Mouse (Mus musculus) liver, adult 2 months (tissue): ENCODE measurements around the gene Blcap. TPM values are rescaled to one million over a fixed set of nuclear protein-coding genes. Genes with fewer than 3 reads are reported as not detected.

Experiments used
- DNase-seq: peaks from one replicate; pipeline ENCODE4 v3.0.0-alpha.2; 2011; ENCODE audit warnings: low read depth, low spot score; ENCODE audit errors: extremely low read depth
- H3K27ac ChIP-seq: fragments of 200-500 bp; replicated peaks from 2 replicates; pipeline ENCODE4 v1.5.1; 2012; ENCODE audit warnings: low read depth, mild to moderate bottlenecking, control low read depth, inconsistent platforms, low read length; ENCODE audit not compliant: insufficient read depth
- H3K27me3 ChIP-seq: fragments of 200-500 bp; 2 replicates; pipeline ENCODE4 v1.6.1; 2012; ENCODE audit warnings: mild to moderate bottlenecking, moderate library complexity, low read length, inconsistent platforms; ENCODE audit not compliant: control insufficient read depth, insufficient read depth
- H3K36me3 ChIP-seq: fragments of 200-500 bp; 2 replicates; pipeline ENCODE4 v1.6.1; 2012; ENCODE audit warnings: low read length, inconsistent platforms; ENCODE audit not compliant: control insufficient read depth, insufficient read depth
- H3K4me1 ChIP-seq: fragments of 200-500 bp; 2 replicates; pipeline ENCODE4 v1.6.1; 2011; ENCODE audit warnings: low read length; ENCODE audit not compliant: control insufficient read depth, insufficient read depth
- H3K4me3 ChIP-seq: fragments of 200-500 bp; 2 replicates; pipeline ENCODE4 v1.5.1; 2011; ENCODE audit warnings: low read depth, mild to moderate bottlenecking, control low read depth, low read length, moderate library complexity; ENCODE audit not compliant: insufficient read depth
- H3K79me2 ChIP-seq: fragments of 200-500 bp; 2 replicates; pipeline ENCODE4 v1.6.1; 2012; ENCODE audit warnings: inconsistent platforms, mild to moderate bottlenecking, low read length, moderate library complexity; ENCODE audit not compliant: control insufficient read depth, insufficient read depth
- H3K9ac ChIP-seq: fragments of 200-500 bp; 2 replicates; pipeline ENCODE4 v1.6.1; 2012; ENCODE audit warnings: low read depth, mild to moderate bottlenecking, control low read depth, inconsistent platforms, low read length
- CTCF ChIP-seq: fragments of 200-500 bp; IDR thresholded peaks from 2 replicates; pipeline ENCODE4 v1.5.1; 2011; ENCODE audit warnings: low read depth, low read length, control low read depth
- POLR2A ChIP-seq: fragments of 200-500 bp; IDR thresholded peaks from 2 replicates; pipeline ENCODE4 v1.6.1; 2011; ENCODE audit warnings: low read length, control low read depth; ENCODE audit not compliant: insufficient read depth; ENCODE audit errors: extremely low read depth
- WGBS: fragments of 180-500 bp; shearing (Covaris S2); methylation state at CpG from one replicate; pipeline ENCODE4 v1.1.7; 2018; 5-methylcytosine and 5-hydroxymethylcytosine counted together
- polyA plus RNA-seq: library from polyadenylated mRNA; depleted of rRNA; stranded (reverse); fragments of >200 nt; gene quantifications from 2 replicates; pipeline ENCODE4 v1.2.3, GENCODE M21; 2012
- total RNA-seq: library from RNA; depleted of rRNA; stranded (reverse); fragments of >200 nt; gene quantifications from 2 replicates; pipeline ENCODE4 v1.2.3, GENCODE M21; 2014

Blcap gene
- total and polyA plus RNA-seq, 2 experiments, result 14.1 to 37.9 TPM

DNA sequence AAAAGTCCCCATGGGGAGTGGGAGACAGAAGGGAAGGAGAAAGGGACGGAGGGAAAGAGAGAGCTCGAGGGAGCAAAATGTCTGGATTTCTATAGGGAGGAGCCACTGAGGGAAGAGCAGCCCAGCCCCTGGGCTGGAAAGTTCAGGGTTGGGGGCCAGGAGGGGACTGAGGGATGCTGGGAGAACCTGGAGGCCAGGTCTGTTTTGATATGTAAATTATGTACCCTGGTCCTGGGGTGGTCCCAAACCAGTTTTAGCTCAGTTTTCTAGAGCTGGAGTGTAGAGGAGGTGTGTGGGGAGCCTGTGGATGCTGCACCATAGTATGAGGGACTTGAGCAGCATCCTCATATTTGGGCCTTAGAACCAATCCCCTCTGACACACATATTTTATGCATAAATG lies 2.2 kb downstream of the Blcap start:
- no peak for DNase-seq
- Histone ChIP-seq H3K36me3 (no peaks in the 10 kb centered on the region), H3K79me2 (peaks cover 13% of the 10 kb centered on the region; the same call in 1 of the 2 replicates), H3K27me3 (no peaks in the 10 kb centered on the region), H3K27ac (peak overlapping the region; percentile 56), H3K4me1 (peaks cover 22% of the 10 kb centered on the region), H3K9ac (no peak overlapping the region), H3K4me3 (no peak overlapping the region)
- WGBS, result 81% methylated on average over 2 of the region's 2 CpGs
- no peak for TF ChIP-seq POLR2A
- no peak for TF ChIP-seq CTCF

DNA sequence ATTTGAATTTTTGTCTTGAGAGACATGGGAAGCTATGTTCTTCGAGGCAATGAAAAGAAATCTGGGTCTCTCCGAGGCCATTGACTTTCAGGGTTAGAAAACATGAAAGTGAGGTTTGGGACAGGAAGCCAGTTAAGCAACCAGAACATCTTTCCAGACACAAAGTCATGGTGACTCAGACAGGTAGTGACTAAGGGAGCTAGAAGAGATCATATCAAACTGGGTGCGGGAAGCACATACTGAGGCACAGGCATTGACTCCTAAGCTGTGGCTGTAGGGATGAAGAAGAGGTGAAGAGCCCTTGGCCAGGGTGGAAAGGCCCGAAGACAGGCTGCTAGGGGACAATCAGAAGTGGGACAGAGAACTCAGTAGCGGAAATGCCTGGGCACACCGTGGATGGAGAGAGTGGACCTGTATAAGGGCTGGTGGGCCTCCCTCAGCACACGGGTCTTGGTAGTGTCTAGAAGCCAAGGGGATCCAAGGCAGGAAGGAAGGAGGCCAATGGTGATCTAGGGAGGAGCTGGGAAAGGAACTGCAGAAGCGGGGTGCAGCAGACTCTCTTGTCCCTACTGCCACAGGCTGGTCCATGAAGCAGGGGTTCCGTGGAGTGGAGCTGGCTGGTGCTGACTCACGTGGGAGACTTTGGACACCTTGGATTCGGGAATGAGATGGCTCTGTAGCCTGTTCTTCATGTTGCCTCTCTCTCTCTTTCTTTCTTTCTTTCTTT lies 3.7 kb downstream of the Blcap start:
- Histone ChIP-seq H3K4me3 (no peak overlapping the region), H3K27ac (peak overlapping the region; percentile 88), H3K4me1 (peaks cover 22% of the 10 kb centered on the region), H3K36me3 (no peaks in the 10 kb centered on the region), H3K79me2 (peaks cover 24% of the 10 kb centered on the region), H3K27me3 (no peaks in the 10 kb centered on the region), H3K9ac (peak overlapping the region; percentile 23; the same call in 1 of the 2 replicates)
- DNase-seq, result peak; percentile 52
- TF ChIP-seq CTCF (no peak), POLR2A (no peak)
- 67% methylated on average over 11 of the region's 11 CpGs for WGBS

DNA sequence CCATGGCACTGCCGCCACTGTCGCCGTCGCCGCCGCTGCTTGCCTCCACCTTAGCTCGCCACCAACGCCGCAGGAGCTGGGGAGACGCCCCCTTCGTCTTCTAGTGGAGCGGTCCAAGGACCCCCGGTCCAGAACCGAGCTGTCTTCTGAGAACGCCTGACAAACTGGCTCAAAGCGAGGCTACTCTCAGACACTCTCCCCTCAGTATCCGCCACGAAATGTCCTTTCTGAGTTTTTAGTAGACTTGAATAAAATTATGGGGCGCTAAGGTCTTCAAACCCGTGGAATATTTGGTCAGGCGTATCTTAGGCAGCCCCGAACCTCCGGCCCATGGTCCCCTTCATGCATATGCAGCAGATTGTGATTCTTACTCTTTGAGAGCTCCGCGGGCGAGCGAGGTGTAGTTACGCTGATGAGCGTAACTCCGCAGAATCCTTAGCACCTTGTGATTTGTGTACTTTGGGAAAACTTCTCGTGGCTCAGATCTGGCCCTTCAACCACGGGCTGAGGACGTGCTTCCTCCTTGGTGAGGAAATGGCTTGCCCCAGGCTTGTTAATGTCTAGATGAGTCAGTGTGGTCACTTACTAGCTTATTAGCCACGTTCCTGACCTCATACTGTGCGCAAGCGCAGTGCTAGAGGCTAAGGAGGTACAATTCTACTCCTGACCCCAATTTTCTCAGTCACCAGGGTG lies 4.7 kb downstream of the Blcap start:
- TF ChIP-seq CTCF (no peak), POLR2A (peak; percentile 83)
- H3K9ac ChIP-seq, result peak overlapping the region; percentile 96
- under 1% methylated on average over 36 of the region's 36 CpGs for WGBS
- H3K4me1 ChIP-seq, result peaks cover 22% of the 10 kb centered on the region
- H3K4me3 ChIP-seq, result peak overlapping the region; percentile 93
- H3K79me2 ChIP-seq, result peaks cover 31% of the 10 kb centered on the region
- peak overlapping the region; percentile 88 for H3K27ac ChIP-seq
- no peaks in the 10 kb centered on the region for H3K36me3 ChIP-seq
- H3K27me3 ChIP-seq, result no peaks in the 10 kb centered on the region
- peak; percentile 81 for DNase-seq

DNA sequence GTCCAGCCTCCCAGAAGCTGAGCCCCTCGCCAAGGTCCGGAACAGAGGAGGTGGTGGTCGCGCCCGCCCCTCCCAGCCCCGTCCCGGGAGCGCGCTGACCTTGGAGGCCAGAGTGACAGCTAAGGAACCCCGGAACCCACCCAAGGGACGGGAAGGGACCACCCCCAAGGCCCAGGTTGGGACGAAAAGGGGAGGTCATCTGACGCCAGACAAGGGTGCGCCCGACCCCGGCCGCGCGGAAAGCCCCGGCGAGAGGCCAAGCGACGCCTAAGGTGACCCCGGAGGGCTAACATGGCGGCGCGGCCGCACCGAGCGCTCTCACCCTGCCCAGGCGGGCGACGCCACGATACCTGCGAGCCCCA lies 5.2 kb downstream of the Blcap start:
- peak overlapping the region; percentile 93 for H3K4me3 ChIP-seq
- no peak for DNase-seq
- H3K36me3 ChIP-seq, result no peaks in the 10 kb centered on the region
- H3K27ac ChIP-seq, result peak overlapping the region; percentile 88
- TF ChIP-seq POLR2A (no peak), CTCF (no peak)
- peaks cover 22% of the 10 kb centered on the region for H3K4me1 ChIP-seq
- H3K27me3 ChIP-seq, result no peaks in the 10 kb centered on the region
- WGBS, result under 1% methylated on average over 35 of the region's 35 CpGs
- peak overlapping the region; percentile 96 for H3K9ac ChIP-seq
- peaks cover 33% of the 10 kb centered on the region for H3K79me2 ChIP-seq

DNA sequence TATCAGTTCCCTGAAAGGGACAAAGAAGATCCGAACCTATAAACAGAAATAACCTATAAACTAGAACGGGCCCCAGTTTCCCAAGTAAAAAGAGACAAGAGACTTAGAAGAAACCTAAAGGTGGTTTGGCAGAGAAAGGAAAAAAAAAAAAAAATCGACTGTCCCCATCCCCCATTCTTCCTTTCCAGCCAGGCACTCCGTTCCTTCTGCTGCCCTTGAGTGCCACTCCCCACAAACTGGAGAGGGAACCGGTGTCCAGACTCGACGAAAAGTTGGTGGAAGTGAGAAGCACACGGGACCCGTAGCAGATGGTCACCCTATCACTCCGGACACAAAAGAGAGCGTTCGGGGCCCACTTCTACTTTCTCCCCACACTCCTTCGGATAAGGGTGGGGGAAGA lies 5.6 kb downstream of the Blcap start:
- H3K27me3 ChIP-seq, result no peaks in the 10 kb centered on the region
- H3K27ac ChIP-seq, result peak overlapping the region; percentile 88
- no peaks in the 10 kb centered on the region for H3K36me3 ChIP-seq
- peaks cover 33% of the 10 kb centered on the region for H3K79me2 ChIP-seq
- WGBS, result 4% methylated on average over 13 of the region's 13 CpGs
- H3K9ac ChIP-seq, result peak overlapping the region; percentile 96
- peaks cover 19% of the 10 kb centered on the region for H3K4me1 ChIP-seq
- peak overlapping the region; percentile 93 for H3K4me3 ChIP-seq
- no peak for DNase-seq
- no peak for TF ChIP-seq CTCF
- no peak for TF ChIP-seq POLR2A

DNA sequence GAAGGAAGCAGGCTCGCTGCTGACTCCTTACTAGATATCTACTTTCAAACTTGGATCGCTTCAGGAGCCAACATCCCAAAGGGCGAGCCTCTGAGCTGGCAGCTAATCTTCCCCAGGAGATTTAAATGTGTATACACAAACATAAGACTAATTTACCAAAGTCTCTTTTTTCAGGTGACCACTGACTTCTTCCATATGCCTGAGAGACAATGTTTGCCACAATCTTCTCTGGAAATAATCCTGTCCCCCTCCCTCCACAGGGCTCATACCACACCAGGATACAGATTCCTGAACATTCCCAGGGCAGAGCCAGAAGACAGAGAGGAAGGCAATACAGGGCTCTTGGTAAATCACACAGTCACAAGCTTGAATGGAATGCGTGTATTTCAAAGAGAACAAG lies 6.4 kb downstream of the Blcap start:
- no peak for DNase-seq
- Histone ChIP-seq H3K79me2 (peaks cover 40% of the 10 kb centered on the region), H3K4me1 (peaks cover 17% of the 10 kb centered on the region), H3K27ac (no peak overlapping the region), H3K36me3 (no peaks in the 10 kb centered on the region), H3K27me3 (no peaks in the 10 kb centered on the region), H3K9ac (no peak overlapping the region), H3K4me3 (0 out of 2 replicates have a peak overlapping the region, but pooled peaks have one; percentile 8)
- TF ChIP-seq CTCF, result no peak
- TF ChIP-seq POLR2A, result no peak
- WGBS, result 18% methylated on average over 4 of the region's 4 CpGs
